Mouse (Mus musculus): ENCODE measurements at regions not wholly inside any gene's neighbourhood (a gene's known extent, or its start where the extent isn't known, plus 50 kb on each side); places are given as distances from the start of the nearest gene placed in this dataset.

DNA sequence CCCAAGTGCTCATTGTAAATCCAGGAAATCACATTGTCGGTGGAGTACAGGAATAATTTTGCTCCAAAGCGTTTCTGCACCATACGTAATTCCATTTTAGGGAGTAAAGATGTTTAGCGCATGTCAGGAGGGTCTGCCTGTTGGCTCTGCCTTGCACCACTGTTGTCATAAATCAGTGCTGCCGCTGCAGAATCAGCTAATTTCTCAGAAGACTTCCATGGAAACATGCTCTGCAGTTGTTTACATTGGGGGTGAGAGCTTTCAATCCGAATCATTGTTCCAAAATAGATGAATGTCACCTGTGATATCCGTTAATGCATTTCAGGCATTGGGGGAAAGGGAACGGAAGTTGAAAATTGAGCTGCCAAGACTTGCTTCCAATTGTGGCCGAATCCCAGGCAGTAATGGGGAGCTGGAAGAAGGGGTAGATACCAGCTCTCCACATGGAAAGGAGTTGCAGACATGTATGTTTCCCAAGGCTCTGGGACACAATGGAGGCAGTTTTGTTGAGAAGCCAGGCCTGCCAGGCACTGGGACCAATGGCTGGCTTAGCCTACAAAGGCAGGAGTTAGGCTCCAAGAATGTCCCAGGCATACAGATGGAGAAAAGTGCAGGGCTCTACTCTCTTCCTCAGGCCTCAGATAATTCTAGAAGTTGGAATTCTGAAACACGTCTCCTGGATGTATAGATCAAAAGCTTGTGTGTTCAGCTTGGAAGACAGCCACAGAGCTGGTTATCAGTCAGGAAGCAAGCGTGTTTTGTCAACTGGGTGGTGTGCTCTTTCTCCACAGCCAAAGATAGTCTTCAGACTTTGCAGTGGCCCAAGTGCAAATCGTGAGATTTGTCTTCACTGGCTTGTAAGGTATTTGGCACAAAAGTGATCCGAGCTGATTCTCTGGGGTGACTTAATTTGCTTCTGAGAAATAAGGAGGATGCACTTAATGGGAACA is 186.2 kb upstream of the Mki67 start:
- Histone ChIP-seq H3K4me1 (ENCODE audit: control insufficient read depth in 1 of 2, insufficient read depth in 2 of 2, low read length in 2 of 2) (no peaks in the 10 kb centered on the region), H3K9ac (ENCODE audit: control insufficient read depth, low read depth, low read length, poor library complexity, severe bottlenecking) (no peak overlapping the region), H3K79me2 (ENCODE audit: control insufficient read depth, insufficient read depth, low read length, poor library complexity) (no peaks in the 10 kb centered on the region), H3K27ac (ENCODE audit: control insufficient read depth, low read depth, low read length) (no peak overlapping the region), H3K4me3 (ENCODE audit: control insufficient read depth in 1 of 2, insufficient read depth in 1 of 2, low read depth in 2 of 2, low read length in 2 of 2) (no peak overlapping the region), H3K27me3 (ENCODE audit: control insufficient read depth in 1 of 2, insufficient read depth in 2 of 2, low read length in 2 of 2) (no peaks in the 10 kb centered on the region), H3K9me3 (replicated peaks; ENCODE audit: insufficient read depth, low read length) (no peaks in the 10 kb centered on the region), H3K36me3 (ENCODE audit: control insufficient read depth in 1 of 2, insufficient read depth in 2 of 2, low read length in 2 of 2) (no peaks in the 10 kb centered on the region)
- DNase-seq (ENCODE audit: low read depth, low spot score): no peak
- no peak for TF ChIP-seq POLR2A (IDR thresholded peaks at IDR 0.05; ENCODE audit: control insufficient read depth in 1 of 2, insufficient read depth in 1 of 2, low read depth in 1 of 2, low read length in 2 of 2, poor library complexity in 1 of 2)
- no peak for TF ChIP-seq MYB (IDR thresholded peaks at IDR 0.05; ENCODE audit: low read depth, low read length)
- TF ChIP-seq SMC3 (IDR thresholded peaks at IDR 0.05; ENCODE audit: low read depth, low read length): no peak
- no peak for TF ChIP-seq UBTF (IDR thresholded peaks at IDR 0.05; ENCODE audit: borderline replicate concordance, insufficient read depth, low read depth, low read length)
- no peak for TF ChIP-seq SIN3A (IDR thresholded peaks at IDR 0.05; ENCODE audit: low read length)
- no peak for TF ChIP-seq JUND (IDR thresholded peaks at IDR 0.05; ENCODE audit: low read depth, low read length)
- TF ChIP-seq ZKSCAN1 (IDR thresholded peaks at IDR 0.05; ENCODE audit: low read depth, low read length): no peak
- TF ChIP-seq MYC (IDR thresholded peaks at IDR 0.05; ENCODE audit: low read depth, low read length): no peak
- TF ChIP-seq RAD21 (IDR thresholded peaks at IDR 0.05; ENCODE audit: low read depth, low read length): no peak
- no peak for TF ChIP-seq TAL1 (IDR thresholded peaks at IDR 0.05; ENCODE audit: low read length)

- no peaks in the 10 kb centered on the region for H3K4me1 ChIP-seq (ENCODE audit: control insufficient read depth in 1 of 2, insufficient read depth in 2 of 2, low read length in 2 of 2)
- H3K9me3 ChIP-seq (replicated peaks; ENCODE audit: insufficient read depth, low read length): no peaks in the 10 kb centered on the region; the same call in 1 of the 2 replicates
- no peak for DNase-seq (ENCODE audit: low read depth, low spot score)
- H3K9ac ChIP-seq (ENCODE audit: control insufficient read depth, low read depth, low read length, poor library complexity, severe bottlenecking): no peak overlapping the region
- no peak for TF ChIP-seq SIN3A (IDR thresholded peaks at IDR 0.05; ENCODE audit: low read length)
- TF ChIP-seq GATA1 (IDR thresholded peaks at IDR 0.05; ENCODE audit: low read depth, low read length): no peak
- TF ChIP-seq CHD2 (IDR thresholded peaks at IDR 0.05; ENCODE audit: low read length): no peak
- no peak for TF ChIP-seq TBP (IDR thresholded peaks at IDR 0.05; ENCODE audit: low read depth, low read length)
- no peak overlapping the region for H3K27ac ChIP-seq (ENCODE audit: control insufficient read depth, low read depth, low read length)
- no peaks in the 10 kb centered on the region for H3K79me2 ChIP-seq (ENCODE audit: control insufficient read depth, insufficient read depth, low read length, poor library complexity)
- H3K36me3 ChIP-seq (ENCODE audit: control insufficient read depth in 1 of 2, insufficient read depth in 2 of 2, low read length in 2 of 2): no peaks in the 10 kb centered on the region
- H3K27me3 ChIP-seq (ENCODE audit: control insufficient read depth in 1 of 2, insufficient read depth in 2 of 2, low read length in 2 of 2): no peaks in the 10 kb centered on the region
- H3K4me3 ChIP-seq (ENCODE audit: control insufficient read depth in 1 of 2, insufficient read depth in 1 of 2, low read depth in 2 of 2, low read length in 2 of 2): no peak overlapping the region
These were observed 195.2 kb upstream of the Mki67 start for GRCm38 (mm10) chr7:135911376-135911775.

Data from MEL (cell line).